Mouse (Mus musculus) frontal cortex, postnatal 10 days (tissue): Measurements from ENCODE around the gene Alg14.

Source experiments
- DNase-seq, 2 experiments: peaks; one replicate each; pipeline ENCODE4 v3.0.0; 2022; ENCODE audit warnings: low spot score in 2 of 2, mixed read lengths in 1 of 2

The Alg14 gene

GRCm38 (mm10) chr3:121277557-121277956 lies 14.0 kb upstream of the Alg14 start:
- DNase-seq = no peak

GRCm38 (mm10) chr3:121279679-121280078 lies 11.9 kb upstream of the Alg14 start:
- DNase-seq = no peak

DNA sequence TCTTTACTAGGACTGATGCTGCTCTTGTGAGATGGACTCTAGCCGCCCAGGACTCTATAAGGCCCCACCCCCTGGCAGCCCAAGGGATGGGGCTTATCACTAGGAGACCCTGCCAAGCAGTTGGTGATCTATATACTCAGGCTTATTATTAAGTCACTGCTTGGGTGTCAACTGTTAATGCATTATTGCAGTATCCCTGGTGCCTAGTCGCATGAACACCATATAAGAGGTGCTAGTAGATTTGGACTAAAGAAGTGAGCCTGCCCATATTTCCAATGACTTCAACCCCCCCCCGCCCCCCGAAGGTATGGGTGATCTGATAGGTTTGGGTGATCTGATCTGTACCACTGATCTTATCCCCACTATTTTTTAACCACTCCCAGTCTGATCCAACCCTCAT lies 8.6 kb upstream of the Alg14 start, which contains the start of gene Tmem56:
Tmem56 (minus strand) TSS at position 101 of the 400 bp plus-strand sequence.
- DNase-seq = no peak

- DNase-seq = no peak
Observed at GRCm38 (mm10) chr3:121285219-121285618, 6.4 kb upstream of the Alg14 start.

GRCm38 (mm10) chr3:121287151-121287550 lies 4.4 kb upstream of the Alg14 start:
- no peak for DNase-seq

GRCm38 (mm10) chr3:121290681-121291080 lies 892 bp upstream of the Alg14 start:
- no peak for DNase-seq

- DNase-seq = no peak
Observed at GRCm38 (mm10) chr3:121291225-121291559, 381 bp upstream of the Alg14 start.

DNA sequence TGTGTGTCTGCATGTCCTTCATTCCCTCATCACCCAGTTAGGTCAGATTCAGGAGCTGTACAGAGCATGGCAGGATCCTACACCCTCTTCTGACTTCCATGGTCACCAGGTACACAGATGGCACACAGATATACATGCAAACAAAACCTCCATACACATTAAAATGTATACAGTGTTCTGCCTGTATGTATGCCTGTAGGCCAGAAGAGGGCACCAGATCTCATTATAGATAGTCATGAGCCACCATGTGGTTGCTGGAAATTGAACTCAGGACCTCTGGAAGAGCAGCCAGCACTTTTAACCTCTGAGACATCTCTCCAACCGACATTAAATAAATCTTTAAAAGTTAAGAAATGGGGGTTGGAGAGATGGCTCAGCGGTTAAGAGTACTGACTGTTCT lies 2.6 kb downstream of the Alg14 start:
- DNase-seq = no peak

DNA sequence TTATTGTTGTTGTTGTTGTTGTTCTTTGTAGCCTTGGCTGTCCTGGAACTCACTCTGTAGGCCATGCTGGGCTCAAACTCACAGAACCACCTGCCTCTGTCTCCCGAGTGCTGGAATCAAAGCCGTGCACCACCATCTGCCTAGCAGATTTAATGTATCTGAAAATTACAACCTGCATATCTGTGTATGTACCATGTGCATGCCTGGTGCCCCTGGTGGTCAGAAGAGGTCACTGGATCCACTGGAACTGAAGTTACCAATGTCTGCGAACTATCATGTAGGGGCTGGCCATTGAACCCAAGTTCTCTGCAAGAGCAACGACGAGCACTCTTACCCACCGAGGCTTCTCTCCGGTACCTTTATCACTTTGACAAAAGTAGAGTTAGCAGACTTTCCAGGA lies 15.1 kb downstream of the Alg14 start:
- DNase-seq = no peak

DNA sequence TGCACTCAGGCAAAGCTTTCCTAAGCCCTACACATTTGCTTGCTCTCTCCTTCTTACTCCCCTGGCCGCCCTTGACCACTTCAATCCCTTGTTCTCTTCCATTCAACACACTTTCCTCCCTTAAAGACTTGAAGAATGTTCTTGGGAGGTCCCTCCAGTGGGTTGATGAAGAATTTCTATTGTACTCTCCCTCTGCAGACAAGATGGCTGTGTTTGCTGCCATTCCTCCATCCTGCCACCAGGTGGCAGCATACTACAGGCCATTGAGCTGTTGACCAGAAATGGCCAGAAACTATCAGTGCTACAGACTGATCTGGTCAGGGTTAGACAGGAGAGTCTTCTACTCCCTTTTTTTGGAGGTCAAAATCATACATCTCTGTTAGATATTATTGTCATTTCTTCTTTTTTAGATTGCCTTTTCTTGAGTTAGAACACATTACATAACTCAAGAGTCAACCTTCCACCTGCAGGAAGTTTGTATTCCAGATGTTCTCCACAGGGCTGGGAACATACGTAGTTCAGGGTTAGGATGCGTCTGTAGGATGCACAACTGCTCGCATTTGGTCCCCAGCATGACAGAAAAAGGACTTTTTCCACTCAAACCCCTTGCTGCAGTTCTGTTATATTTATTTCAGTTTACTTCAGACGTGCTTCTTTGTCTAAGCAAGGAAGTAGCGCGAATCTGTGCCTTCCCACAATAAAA lies 16.1 kb downstream of the Alg14 start:
- DNase-seq = peak; percentile 40 to 72

GRCm38 (mm10) chr3:121308935-121309334 lies 17.4 kb downstream of the Alg14 start:
- no peak for DNase-seq

DNA sequence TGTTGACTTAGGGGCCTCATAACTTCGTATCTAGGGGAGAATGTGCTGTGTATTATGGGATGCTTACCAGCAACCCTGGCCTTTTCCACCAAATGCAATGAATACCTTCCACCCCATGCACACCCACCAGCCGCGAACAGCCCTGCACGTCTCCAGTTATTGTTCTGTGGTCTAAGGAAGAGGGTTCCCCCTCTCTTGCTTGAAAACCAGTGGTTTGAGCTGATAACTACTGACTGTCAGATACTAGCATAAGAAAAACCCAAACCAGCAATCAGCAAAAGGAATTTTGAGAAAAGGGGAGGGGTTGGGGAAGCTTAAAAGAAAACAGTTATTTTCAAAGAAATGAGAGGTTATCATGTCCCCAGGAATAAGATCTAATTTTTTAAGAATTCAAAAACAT lies 17.9 kb downstream of the Alg14 start:
- no peak for DNase-seq

GRCm38 (mm10) chr3:121309896-121310714 lies 18.5 kb downstream of the Alg14 start:
- DNase-seq = no peak

- no peak for DNase-seq
Observed at GRCm38 (mm10) chr3:121312426-121312825, 20.9 kb downstream of the Alg14 start.

- no peak for DNase-seq
Observed at GRCm38 (mm10) chr3:121312979-121313378, 21.4 kb downstream of the Alg14 start.

GRCm38 (mm10) chr3:121314149-121314548 lies 22.6 kb downstream of the Alg14 start:
- no peak for DNase-seq

DNA sequence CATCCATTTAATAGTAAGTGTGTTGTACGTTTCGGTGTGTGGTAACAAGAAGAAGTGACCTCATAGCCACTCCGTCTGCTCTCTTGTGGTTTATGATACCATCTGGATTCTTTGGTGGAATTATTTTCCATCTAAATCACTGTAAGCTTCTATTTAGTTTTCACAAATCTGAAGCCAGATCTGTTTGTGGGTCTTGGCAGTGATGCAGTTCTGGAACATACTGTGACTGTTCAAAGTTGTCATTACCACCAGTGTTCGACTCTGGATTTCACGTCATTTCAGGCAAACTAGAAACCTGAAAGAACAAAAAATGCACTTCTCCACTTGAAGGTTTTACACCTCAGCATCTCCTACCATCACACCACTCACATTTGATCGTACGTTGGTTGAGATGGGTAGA lies 23.9 kb downstream of the Alg14 start:
- DNase-seq = no peak

DNA sequence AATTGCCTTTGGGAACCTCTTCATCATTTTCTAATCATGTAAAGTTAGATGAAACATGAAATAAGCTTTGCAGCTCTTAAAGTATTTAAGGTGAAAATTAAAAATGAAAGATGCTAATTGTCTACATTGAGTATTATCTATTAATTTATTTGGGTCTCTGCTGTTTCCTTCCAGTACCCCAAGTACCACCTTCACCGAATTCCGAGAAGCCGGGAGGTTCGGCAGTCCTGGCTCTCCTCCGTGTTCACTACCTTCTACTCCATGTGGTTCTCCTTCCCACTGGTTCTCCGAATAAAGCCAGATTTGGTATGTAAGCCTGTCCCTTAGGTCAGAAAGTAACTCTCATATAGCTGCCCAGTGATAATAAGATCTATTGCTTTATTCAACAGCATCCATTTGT lies 28.3 kb downstream of the Alg14 start:
- DNase-seq = no peak

DNA sequence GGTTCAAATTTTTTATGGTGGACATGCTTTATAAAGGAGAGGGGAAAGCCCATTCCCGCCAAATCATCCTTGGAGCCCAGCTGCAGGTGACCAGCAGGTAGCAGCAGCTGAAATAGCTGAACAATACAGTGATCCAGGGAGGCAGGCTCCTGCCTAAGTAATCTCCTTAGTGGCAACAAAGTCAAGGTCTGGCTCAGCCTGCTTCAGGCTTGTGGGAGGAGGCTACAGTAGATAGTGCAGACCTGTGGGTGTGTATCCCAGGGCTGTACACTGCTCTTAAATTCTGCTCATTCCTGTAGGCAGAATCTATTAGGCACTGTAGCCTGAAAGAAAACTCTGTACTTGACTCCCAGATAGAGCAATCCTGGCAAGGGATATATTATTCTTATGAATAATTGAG lies 29.3 kb downstream of the Alg14 start:
- DNase-seq = no peak

DNA sequence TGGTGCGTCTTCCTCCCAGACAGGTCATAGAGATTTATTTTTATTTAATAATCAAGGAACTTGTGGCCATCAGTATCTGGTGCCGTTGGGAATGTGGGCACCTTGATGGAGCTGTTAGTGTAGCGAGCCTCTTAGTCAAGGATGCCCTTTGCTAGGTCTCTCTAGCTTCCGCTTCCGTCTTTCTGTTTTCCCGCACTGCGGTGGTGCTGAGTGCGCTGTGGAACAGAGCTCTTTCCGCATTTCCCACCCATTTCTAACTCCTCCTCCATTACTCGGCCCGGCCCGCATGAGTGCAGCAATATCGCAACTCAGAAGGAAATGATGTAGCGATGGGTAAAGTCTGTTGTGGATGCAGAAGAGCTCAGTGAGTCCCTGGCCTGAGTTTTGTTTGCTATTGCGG lies 31.8 kb downstream of the Alg14 start:
- no peak for DNase-seq

- no peak for DNase-seq
Observed at GRCm38 (mm10) chr3:121327406-121327805, 35.8 kb downstream of the Alg14 start.

DNA sequence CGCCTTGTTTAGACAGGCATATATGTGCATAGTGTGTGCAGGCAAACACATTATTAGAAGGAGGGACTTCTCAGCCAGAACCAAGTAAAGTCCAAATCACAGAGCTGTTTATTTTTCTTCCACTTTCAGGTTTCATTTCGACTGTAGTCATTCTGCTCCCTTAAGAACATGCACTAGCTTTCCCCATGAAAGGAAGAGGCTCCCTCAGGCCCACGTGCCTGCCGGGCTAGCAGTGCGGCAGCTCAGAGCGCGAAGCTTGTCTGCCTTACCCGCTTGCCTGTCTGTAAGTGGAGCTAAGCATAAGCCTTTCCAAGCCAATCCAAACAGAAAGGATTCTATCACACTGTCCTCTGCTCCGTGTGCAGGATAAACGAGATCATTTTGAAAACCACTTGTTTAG lies 38.1 kb downstream of the Alg14 start:
- no peak for DNase-seq

DNA sequence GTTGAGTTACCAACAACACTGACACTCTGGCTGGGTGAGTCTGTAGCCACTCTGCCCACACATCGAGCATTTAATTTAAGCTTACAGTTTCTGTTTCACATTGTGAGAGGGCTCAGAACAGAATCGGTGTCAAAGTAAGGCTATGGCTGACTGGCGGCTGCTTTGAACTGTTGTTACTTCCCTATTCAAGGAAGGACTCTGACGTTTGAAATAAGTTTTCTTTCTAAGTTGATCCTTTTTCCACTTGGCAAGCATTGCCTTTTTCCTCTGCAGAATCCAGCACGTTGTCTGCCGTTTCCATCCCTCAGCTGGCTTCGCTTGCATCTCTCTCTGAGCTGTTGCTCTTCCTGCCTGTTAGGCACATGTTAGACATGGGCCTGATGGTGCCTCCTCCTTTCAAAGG lies 38.7 kb downstream of the Alg14 start:
- DNase-seq = no peak
